Mouse (Mus musculus): ENCODE measurements around the gene Coa7. TPM values are rescaled to one million over a fixed set of nuclear protein-coding genes. Genes with fewer than 3 reads are reported as not detected.
A peak's percentile ranks its signal among the peaks of the same experiment; 100 is the strongest.

The Coa7 gene
- total RNA-seq (2021) = 10 to 100 TPM; 30.9 to 36.5 TPM
- long read RNA-seq, experiment 1, transcript Coa7-202 (3 exons, 3,714 nt) = major isoform, 28 of 28 reads
- long read RNA-seq, experiment 1, partial matches to known transcripts = 0 of 28 reads
- long read RNA-seq, experiment 1, other reads (novel, unspliced or antisense) = 0 of 28 reads
- long read RNA-seq, experiment 2, transcript Coa7-202 (3 exons, 3,714 nt) = major isoform, 28 of 30 reads
- long read RNA-seq, experiment 2, partial matches to known transcripts = 0 of 30 reads
- long read RNA-seq, experiment 2, other reads (novel, unspliced or antisense) = 0 of 30 reads

DNA sequence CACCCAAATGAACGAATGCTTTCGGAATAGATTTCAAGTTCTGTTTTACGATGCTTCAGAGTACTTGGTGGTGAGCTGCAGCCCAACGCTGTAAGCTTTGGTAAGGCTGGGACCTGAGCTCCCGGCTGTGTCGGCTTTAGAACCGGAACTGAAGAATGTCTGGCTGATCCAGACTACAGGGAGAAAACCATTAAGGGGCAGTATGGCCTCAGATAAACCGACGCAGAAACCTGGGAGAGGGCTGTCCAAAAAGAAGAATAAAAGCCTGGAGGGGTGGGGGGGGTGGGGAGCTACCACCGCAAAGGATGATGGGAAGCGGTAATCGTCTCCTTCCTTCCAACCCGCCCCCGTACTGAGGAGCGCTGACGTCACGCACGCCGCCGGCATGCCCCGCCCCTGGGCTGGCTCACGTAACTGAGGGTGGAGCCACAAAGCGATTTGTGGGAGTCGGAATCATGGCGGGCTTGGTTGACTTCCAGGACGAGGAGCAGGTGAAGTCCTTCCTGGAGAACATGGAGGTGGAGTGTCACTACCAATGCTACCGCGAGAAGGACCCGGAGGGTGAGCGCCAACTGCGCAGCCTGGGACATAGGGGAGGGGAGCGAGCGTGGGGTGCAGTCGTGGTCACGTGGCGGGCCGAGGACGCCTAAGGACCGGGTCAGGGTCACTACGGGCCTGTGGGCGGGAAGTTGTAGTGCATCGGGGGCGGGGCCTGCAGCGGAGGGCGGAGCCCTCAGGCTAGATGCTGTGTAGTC, at the start of gene Coa7:
Coa7 (plus strand) TSS at position 411 of the 755 bp plus-strand sequence.
- peak; percentile 96 for DNase-seq (ENCODE audit: low spot score in 2 of 2)
- intact Hi-C loops (cut with DNase I) = loop anchor here (10.0 kb wide), 3 partner anchors 73 to 433 kb away; no protein-coding TSS in a partner anchor

DNA sequence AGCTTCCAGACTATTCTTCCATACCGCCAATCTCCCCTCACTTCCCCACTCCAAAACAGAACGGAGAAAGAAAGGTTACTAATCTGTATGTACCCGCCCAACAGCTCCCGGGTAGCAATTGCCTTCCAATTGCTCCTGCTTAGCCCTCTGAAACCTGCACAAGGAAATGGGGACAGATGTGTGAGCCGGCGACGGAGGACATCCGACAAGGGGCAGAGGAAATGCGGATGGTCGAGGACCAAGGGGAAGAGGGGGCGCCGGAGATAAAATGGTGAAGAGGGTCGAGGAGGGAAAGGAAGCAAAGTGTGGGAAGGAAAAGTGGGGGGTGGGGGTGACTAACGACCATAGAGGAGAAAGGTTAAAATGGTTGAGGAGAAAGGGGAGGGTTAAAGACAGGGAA, 27.7 kb upstream of the Coa7 start:
- intact Hi-C loops (cut with DNase I) = no loop called here
- no peak for DNase-seq (ENCODE audit: low spot score in 2 of 2)

- DNase-seq (ENCODE audit: low spot score in 2 of 2) = peak; percentile 84 to 85
- intact Hi-C loops (cut with DNase I) = no loop called here
Observed at GRCm38 (mm10) chr4:108300670-108301373, 27.1 kb upstream of the Coa7 start, which contains the start of gene Zyg11b. Gene Zyg11b (minus strand): TSS chr4:108301096.

- intact Hi-C loops (cut with DNase I) = no loop called here
- DNase-seq (ENCODE audit: low spot score in 2 of 2) = no peak
Observed at GRCm38 (mm10) chr4:108302296-108302890, 25.5 kb upstream of the Coa7 start.

DNA sequence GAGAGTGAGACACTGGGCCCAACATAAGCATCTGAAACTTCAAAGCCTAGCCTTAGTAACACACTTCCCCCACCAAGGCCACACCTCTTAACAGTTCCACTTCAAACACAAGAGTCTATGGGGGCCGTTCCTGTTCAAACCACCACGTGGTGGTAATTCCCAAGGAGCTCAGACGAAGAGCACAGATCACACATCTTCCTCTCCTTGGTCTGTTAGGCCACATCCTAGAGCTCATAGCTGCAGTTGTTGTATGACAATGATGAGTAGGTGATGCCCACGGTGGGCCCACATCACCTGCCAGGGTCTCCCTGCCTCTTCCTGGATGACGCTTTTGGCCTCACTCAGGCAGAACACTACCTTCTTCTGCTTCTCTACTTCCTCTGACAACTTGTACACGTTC, 17.2 kb upstream of the Coa7 start:
- DNase-seq (ENCODE audit: low spot score in 2 of 2) = no peak
- intact Hi-C loops (cut with DNase I) = no loop called here

GRCm38 (mm10) chr4:108314041-108314440, 13.9 kb upstream of the Coa7 start:
- intact Hi-C loops (cut with DNase I) = no loop called here
- DNase-seq (ENCODE audit: low spot score in 2 of 2) = no peak

DNA sequence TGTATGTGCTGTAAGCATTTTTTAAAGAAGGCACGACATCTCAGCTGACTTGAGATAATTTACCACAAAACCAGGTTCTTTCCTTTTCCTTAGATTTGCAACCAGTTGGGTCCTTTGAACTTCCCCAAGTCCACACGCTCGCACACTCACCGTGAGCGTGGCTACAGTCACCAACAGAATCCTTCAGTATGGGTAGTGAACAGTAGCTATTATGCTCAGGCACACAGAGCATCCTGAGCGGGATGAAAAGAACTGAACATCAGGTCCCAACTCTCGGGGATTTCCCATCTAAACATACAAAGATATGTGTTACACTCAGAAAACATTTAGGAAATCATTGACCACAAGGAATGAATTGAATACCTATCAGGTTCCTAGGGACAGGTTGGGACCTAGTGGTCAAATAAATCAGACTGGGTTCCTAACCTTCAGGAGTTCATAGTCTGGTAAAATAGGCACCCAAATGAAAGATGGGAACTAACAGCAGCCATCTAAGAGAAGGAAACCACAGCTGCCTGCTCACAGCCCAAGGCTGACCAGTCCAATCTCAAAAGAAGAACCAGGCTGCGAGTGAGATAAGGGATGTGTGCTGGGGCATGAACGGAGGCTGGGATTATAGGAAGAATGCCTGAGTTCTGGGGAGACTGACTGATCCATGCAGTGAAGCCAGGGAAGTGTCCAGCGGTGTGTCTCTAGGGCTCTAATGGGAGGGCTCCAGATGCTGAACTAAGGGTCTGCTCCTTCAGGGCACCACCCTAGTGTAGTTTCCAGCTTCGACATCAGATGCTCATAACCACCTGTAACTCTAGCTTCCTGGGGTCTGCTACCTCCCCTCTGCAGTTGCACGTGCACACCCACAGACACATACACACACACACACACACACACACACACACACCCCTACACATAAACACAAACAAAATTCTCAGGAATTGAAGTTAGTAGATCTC, 10.0 kb upstream of the Coa7 start:
- no peak for DNase-seq (ENCODE audit: low spot score in 2 of 2)
- intact Hi-C loops (cut with DNase I) = no loop called here

GRCm38 (mm10) chr4:108318649-108319615, 9.0 kb upstream of the Coa7 start:
- DNase-seq (ENCODE audit: low spot score in 2 of 2) = peak in 1 of 2 experiments; percentile 37
- intact Hi-C loops (cut with DNase I) = no loop called here

DNA sequence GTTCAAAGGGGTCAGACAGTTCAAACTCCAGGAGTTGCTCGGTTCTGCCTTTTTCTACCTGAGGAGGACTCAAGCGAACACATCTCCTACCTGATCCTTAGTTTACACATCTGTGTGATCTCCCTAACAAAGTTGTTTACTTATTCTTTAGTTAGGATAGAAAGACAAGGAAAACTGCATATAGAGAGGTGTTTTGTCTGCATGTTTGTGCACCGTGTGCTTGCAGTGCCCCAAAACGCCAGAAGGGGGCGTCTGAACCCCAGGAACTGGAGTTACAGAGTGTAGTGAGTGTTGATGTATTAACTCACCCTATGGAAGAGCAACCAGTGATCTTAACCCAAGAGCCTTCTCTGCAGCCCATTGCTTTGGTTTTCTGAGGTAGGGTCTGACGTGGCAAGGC, 8.2 kb upstream of the Coa7 start:
- intact Hi-C loops (cut with DNase I) = loop anchor here (10.0 kb wide), 3 partner anchors 65 to 425 kb away; no protein-coding TSS in a partner anchor

DNA sequence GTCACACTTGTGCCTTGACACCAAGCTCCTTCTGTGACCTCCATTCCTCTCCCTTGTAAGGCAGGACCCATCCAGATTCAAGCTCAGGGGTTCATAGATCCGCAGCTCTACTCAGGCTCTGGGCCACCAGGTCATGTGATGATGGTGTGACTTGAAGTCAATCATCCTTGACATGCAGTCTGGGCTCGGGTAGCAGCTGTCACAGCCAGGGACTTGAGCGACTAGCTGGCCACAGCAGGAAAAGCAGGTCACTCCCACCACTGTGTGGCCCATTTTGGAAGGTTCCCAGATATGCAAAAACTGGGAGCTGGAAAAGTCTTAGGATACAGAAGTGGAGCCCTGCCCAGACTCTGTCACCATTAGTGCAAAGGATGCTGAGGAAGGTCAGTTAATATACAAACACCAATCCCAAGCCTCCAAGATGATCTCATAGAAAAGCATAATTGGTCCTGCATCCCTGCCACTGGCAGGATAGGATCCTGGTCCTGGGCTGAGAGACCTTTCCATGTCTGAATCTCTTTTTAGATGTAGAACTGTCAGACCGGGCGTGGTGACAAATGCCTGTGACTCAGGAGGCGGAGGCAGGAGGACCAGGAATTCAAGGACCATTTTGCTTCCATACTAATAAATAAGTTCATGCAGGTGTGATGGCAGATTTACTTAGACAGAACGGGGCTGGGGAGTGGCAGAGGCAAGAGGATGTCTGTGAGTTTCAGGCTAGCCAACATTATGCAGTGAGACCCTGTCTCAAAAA, 7.1 kb upstream of the Coa7 start:
- intact Hi-C loops (cut with DNase I) = loop anchor here (10.0 kb wide), 3 partner anchors 66 to 426 kb away; no protein-coding TSS in a partner anchor
- no peak for DNase-seq (ENCODE audit: low spot score in 2 of 2)

More for the DNA sequence above, 8.2 kb upstream of the Coa7 start:
- no peak for DNase-seq (ENCODE audit: low spot score in 2 of 2)

- DNase-seq (ENCODE audit: low spot score in 2 of 2) = no peak
- intact Hi-C loops (cut with DNase I) = loop anchor here (10.0 kb wide), 3 partner anchors 69 to 429 kb away; no protein-coding TSS in a partner anchor
Observed at GRCm38 (mm10) chr4:108323588-108323987, 4.4 kb upstream of the Coa7 start.

GRCm38 (mm10) chr4:108327071-108327579, 815 bp upstream of the Coa7 start:
- peak; percentile 33 to 84 for DNase-seq (ENCODE audit: low spot score in 2 of 2)
- intact Hi-C loops (cut with DNase I) = loop anchor here (10.0 kb wide), 3 partner anchors 72 to 432 kb away; no protein-coding TSS in a partner anchor

DNA sequence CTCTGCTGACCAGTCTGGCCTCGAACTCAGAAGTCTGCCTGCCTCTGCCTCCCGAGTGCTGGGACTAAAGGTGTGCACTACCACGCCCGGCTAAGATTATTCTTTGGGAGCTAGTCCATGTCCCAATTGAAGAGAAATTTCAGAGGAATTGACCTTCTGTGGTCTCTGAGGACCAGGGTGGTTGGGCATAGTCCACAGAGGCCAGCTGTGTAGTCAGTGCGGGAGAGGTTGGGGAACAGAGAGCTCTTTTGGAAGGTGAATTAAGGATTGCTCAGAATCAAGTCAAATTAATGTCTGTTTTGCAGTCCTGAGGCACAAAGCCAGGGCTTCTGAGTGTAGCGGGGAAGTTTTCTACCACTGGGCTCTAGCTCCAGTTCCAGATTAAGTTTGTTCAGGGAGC, 1.9 kb downstream of the Coa7 start:
- intact Hi-C loops (cut with DNase I) = loop anchor here (10.0 kb wide), 4 partner anchors 75 to 435 kb away; partner anchors contain the start of genes Orc1 and Prpf38a

DNA sequence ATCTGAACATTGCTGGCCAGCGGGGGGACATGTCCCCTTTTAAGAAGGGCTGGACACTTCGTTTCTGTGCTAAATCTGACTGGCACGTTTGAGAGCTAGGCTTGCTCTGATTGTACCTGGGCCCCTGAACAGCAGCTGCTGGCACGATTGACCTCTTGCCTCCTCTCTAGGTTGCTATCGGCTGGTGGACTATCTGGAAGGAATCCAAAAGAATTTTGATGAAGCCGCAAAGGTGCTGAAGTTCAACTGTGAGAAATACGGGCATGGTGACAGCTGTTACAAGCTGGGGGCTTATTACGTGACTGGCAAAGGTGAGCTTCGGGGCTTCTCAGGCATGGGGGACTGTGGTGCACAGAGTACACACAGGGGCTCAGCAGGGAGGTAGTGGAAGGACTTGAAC, 4.1 kb downstream of the Coa7 start:
- no peak for DNase-seq (ENCODE audit: low spot score in 2 of 2)
- intact Hi-C loops (cut with DNase I) = loop anchor here (10.0 kb wide), 1 partner anchor 243 kb away; the partner anchor contains the start of genes Orc1 and Prpf38a

More for the DNA sequence above, 1.9 kb downstream of the Coa7 start:
- DNase-seq (ENCODE audit: low spot score in 2 of 2) = no peak

DNA sequence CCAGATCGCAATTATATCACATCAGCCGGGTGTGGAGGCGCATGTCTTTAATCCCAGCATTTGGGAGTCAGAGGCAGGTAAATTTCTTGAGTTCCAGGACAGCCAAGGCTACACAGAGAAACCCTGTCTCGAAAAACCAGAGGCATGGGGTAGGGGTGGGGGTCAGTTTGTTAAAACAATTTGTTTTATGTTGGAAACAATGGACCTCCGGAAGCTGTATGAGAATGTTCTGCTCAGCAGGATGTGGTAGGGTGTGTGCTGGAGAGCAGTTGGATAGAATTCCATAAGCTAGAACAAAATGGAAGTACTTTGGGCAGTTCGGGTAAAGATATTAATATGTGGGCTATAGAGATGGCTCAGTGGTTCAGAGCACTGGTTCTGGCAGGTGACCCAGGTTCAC, 7.5 kb downstream of the Coa7 start:
- DNase-seq (ENCODE audit: low spot score in 2 of 2) = no peak
- intact Hi-C loops (cut with DNase I) = loop anchor here (5.0 to 10.0 kb wide), 2 partner anchors 127 to 239 kb away; partner anchors contain the start of genes Orc1 and Prpf38a

- intact Hi-C loops (cut with DNase I) = loop anchor here (5.0 to 10.0 kb wide), 2 partner anchors 126 to 238 kb away; partner anchors contain the start of genes Orc1 and Prpf38a
- no peak for DNase-seq (ENCODE audit: low spot score in 2 of 2)
Observed at GRCm38 (mm10) chr4:108336765-108337164, 8.8 kb downstream of the Coa7 start.

Data from left cerebral cortex, postnatal 14 days (tissue).